Mouse (Mus musculus) left cerebral cortex, postnatal 36 days (tissue): ENCODE measurements around the gene 4930452B06Rik. TPM values are rescaled to one million over a fixed set of nuclear protein-coding genes. Genes with fewer than 3 reads are reported as not detected.

Experiments
- DNase-seq, 2 experiments: peaks; one replicate each; pipeline ENCODE4 v3.0.0; 2021 to 2022; ENCODE audit warnings: low spot score in 2 of 2, mixed read lengths in 1 of 2
- intact Hi-C: fragments of 180-260 bp; cut with DNase I; formaldehyde crosslinking; loops from one replicate; pipeline ENCODE4 v1.15.1; 2025
- total RNA-seq, 2 experiments: library from RNA; stranded (reverse); gene quantifications; 2 replicates each; pipeline ENCODE4 v1.2.3; 2021

4930452B06Rik gene
- total RNA-seq, 2 experiments from 2014 or later, result 10.1 to 10.5 TPM

- DNase-seq, result no peak
- intact Hi-C loops, result no loop called here
Measured at GRCm38 (mm10) chr14:8392181-8392825, 273.7 kb downstream of the 4930452B06Rik start.
